Mouse (Mus musculus) mouse trophoblast stem cell (cell line): ENCODE measurements around the gene Rab4a.
"Not testable (repeated sequence)": the region's sequence is repeated elsewhere in the genome, so short reads cannot be mapped to it uniquely, and the experiment has no call there.

Experiments used
- in situ Hi-C, 2 experiments: fragments of 300-500 bp; cut with MseI, MboI; formaldehyde crosslinking; loops; 2 replicates in 1 of 2; 3 replicates in 1 of 2; pipeline ENCODE4 v1.15.1; 2025

Rab4a gene

DNA sequence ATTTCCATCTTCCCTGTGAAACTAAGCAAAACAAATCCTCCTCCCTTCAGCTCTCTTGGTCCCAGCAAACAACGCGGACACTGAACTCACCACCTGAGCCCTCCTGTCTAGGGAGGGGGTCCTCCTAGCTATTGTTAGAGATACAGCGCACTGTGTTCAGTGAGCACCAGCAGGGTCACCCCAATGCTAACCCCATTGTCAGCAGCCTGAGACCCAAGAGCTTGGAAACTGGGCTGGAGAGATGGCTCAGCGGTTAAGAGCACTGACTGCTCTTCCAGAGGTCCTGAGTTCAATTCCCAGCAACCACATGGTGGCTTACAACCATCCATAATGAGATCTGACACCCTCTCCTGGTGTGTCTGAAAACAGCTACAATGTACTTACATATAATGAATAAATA, 3.6 kb downstream of the Rab4a start:
- in situ Hi-C loops = not testable (repeated sequence)

GRCm38 (mm10) chr8:123812227-123812626, 6.4 kb downstream of the Rab4a start:
- in situ Hi-C loops = no loop called here

- in situ Hi-C loops = no loop called here
Observed at GRCm38 (mm10) chr8:123813173-123813891, 7.5 kb downstream of the Rab4a start.

GRCm38 (mm10) chr8:123813892-123814266, 8.1 kb downstream of the Rab4a start:
- in situ Hi-C loops = no loop called here

GRCm38 (mm10) chr8:123815325-123815724, 9.5 kb downstream of the Rab4a start:
- in situ Hi-C loops = no loop called here

GRCm38 (mm10) chr8:123816939-123817338, 11.2 kb downstream of the Rab4a start:
- in situ Hi-C loops = no loop called here

DNA sequence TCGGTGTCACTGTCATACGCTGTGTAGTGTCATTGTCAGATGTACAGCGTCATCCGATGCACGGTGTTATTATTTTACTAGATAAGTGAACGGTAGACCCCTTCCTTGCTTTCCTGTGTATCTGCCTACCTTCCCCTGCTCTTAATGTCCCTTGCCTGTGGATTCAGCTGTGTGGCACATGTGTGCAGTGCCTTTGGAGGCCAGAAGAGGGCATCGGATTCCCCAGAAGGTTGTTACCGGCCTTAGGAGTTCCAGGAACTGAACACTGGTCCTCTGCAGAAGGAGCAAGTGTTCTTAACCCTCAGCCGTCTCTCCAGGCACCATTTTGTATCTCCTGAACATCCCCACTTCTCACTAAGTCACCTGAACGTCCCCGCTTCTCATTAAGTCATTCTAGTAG, 12.0 kb downstream of the Rab4a start:
- in situ Hi-C loops = no loop called here

- in situ Hi-C loops = no loop called here
Observed at GRCm38 (mm10) chr8:123819683-123820610, 14.2 kb downstream of the Rab4a start.

DNA sequence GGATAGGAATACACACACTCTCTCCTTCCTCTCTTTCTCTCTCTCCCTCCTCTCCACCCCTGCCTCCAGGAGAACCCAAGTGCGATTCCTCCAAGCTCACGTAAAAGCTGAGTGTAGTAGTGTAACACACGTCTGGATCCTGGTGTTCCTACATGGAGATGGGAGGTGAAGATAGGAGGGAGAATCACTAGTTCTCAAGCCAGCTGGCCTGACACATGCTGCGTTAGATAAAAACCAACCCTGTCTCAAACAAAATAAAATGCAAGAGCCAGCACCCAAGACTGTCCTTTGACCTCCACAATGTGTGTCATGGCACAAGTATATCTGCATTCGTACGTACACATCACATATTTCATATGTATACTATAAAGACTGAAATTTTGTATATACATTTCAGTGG, 15.0 kb downstream of the Rab4a start:
- in situ Hi-C loops = no loop called here

DNA sequence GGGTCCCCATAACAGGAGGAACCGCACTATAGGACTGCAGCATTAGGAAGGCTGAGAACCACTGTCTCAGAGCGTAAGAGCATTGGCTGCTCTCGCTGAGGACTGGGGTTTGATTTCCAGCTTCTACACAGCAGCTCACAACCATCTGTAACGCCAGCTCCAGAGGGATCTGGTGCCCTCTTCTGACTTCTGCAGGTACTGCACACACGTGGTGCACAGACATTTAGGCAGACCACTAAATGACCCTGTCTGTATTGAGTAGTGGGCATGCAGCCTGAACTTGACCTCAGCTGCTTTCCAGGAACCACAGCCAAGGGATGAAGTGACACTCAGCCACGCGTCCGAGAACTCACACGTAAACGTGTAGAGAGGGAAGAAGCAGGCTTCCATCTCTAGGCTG, 17.3 kb downstream of the Rab4a start:
- in situ Hi-C loops = no loop called here

DNA sequence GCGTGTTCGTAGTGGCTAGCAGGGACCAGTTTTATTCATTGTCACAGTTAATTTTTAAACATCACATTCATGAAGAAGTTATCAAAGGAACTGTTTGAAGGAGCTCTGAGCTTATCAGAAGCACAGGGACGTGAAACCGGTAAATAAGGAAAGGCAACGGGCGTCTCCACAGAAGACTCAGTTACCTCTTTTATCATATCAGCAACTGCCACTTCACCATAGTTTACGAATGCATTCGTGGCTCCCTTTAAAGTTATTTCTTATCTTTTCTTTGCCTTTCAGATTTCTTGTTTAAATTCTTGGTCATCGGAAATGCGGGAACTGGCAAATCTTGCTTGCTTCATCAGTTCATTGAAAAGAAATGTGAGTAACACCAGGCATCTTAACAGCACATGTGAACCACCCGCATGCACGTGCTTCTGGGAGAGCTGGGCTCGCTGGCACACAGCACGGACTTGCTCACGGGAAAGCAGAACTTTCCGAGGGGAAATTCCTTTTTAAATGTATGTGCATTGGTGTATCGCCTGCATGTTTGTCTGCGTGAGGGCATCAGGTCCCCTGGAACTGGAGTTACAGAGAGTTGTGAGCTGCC, 17.8 kb downstream of the Rab4a start:
- in situ Hi-C loops = no loop called here

GRCm38 (mm10) chr8:123826001-123826400, 20.2 kb downstream of the Rab4a start:
- in situ Hi-C loops = no loop called here

DNA sequence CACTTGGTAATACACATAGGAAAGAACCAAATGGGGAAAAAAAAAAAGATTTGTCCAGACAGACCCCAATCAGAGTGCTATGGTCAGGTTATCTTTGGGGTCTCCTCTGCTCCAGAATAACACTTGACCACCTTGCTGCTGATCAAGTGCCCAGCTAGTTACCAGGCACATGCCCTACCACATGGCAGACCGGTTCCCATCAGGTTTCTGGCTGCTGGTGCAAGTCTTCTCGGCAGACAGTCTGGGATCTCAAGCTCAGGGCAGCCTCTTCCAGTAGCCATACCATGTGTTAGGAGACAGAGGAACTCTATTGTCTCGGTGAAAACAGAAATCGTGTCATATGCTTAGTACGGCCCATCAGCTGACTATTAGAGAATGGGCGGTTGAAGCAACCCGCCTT, 21.0 kb downstream of the Rab4a start:
- in situ Hi-C loops = no loop called here

- in situ Hi-C loops = no loop called here
Observed at GRCm38 (mm10) chr8:123827523-123827922, 21.7 kb downstream of the Rab4a start.

- in situ Hi-C loops = loop anchor here in 1 of 2 experiments (5.0 kb wide), 1 partner anchor 40 kb away; no protein-coding TSS in a partner anchor
Observed at GRCm38 (mm10) chr8:123832757-123833156, 27.0 kb downstream of the Rab4a start.

DNA sequence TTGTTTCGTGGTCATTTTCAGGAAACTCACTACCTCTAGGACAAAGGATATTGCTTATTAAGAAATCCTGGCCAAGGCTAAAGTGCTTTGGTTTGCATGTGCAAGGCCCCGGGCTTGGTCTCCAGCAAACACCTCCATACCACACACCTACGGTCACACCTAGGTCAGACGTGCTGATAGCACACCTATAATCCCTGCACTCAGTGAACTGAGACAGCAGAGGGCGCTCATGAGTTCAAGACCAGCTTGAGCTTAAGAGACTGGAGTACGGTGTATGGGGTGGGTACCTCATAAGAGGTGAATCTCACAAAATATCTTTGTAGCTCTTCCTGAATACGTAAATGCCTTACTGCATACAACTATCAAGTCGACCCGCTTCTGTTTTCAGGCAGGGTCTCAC, 29.7 kb downstream of the Rab4a start:
- in situ Hi-C loops = no loop called here

- in situ Hi-C loops = no loop called here
Observed at GRCm38 (mm10) chr8:123836354-123836753, 30.6 kb downstream of the Rab4a start.

GRCm38 (mm10) chr8:123838496-123838895, 32.7 kb downstream of the Rab4a start:
- in situ Hi-C loops = no loop called here

DNA sequence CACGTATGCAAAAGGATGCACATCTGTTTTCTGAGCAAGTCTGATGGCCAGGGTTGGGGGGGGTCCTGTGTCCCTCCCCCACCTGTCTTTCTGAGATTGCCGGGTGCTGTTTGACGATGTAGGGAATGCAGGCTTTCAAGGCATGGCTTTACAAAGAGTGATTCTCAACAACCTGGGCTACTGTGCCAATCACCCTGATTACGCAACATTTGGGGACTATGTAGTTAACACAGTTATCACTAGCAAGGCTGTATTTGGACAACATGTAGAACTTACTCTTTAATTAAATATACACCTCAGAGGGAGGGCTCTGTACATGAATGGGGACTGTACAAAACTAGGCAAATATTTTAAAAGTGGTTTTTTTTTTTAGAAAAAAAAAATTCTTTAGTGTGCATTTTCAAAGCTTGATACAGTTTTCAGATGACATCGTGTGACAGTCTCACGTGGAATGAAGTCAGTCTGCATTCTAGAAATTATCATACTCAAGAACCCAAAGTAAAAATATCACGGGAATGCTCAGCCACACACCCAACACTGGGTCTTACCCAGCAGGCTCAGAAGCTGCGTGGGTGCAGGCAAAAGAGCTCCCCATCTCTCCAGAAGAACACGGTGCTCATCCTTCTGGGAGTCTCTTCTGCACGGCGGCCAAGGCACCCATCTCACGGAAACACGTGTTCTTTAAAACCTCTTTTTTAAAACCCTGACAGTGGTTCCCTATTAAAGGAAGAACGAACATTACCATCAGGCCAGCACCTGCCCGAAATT, 35.0 kb downstream of the Rab4a start:
- in situ Hi-C loops = no loop called here

DNA sequence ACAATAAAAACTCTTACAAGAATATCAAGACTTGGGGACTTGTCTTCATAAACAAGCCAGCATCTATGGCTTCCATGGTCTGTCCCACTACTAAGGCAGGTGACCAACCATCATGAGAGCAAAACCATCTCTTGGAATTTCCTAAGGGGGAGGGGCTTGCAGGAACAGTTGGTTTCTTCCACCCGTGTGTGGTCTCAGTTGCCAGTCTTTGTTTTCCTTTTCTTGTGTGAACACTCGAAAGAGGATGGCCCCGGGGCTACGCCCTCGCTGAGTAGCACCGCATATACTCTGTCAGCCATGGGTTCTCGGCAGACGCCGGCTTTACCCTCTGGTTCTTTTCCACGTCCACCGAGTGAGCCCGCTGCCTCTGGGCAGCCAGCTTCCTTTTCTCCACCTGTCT, 36.3 kb downstream of the Rab4a start:
- in situ Hi-C loops = no loop called here

GRCm38 (mm10) chr8:123844341-123844740, 38.6 kb downstream of the Rab4a start:
- in situ Hi-C loops = no loop called here

DNA sequence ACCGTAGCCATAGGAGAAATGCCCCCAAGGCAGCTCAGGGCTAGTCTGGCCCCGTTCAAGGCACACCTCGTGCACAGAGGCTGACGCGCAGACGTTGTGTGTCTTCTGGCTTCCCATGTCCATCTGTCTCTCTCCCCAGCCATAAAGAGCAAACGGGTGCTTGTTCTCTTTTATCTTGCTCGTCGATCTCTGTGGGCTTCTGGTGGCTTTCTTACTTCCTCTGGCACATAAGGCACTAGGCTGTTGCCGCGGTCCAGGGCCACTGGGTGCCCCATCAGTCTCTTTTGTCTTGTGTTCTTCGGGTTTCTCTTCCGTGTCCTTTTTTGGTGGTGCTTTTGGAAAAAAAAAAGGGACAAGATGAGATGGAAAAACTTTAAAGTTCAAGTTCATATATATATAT, 39.3 kb downstream of the Rab4a start:
- in situ Hi-C loops = no loop called here
